ENCODE assay signal across 29 mouse cellular contexts in the genomic region with DNA sequence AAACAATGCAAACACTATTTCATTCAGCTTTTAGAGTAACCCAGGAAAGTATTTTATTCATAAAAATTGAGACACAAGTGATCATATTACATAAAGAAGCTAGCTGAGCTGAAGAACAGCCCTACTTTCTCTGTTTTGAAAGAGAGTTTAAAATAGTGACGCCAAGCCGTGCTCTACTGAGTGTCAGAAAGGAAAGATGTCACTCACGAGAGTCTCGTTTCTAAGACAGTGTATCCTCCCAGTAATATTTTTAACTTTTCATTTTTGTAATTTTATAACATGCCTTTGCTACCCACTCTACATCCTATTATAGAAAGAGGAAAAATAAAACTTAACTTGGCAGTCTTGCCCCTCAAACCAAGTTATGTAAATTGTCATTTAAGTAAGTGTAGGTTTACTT.
"Had no signal": no experiment of that assay in that cellular context is flagged by ENCODE, and none has a peak within 500 bp of the region (broad histone marks: within the 10 kb centered on the region; RNA-seq: fewer than 3 reads in every experiment).

No protein-coding gene starts in this region.

- H3K9me3 ChIP-seq: embryonic facial prominence, embryonic 10.5 days; embryonic facial prominence, embryonic 12.5 days; embryonic facial prominence, embryonic 13.5 days; embryonic facial prominence, embryonic 15.5 days; forebrain, embryonic 10.5 days; forebrain, embryonic 12.5 days; forebrain, embryonic 13.5 days; forebrain, embryonic 15.5 days; heart, embryonic 10.5 days had no signal

- H3K9ac ChIP-seq: embryonic facial prominence, embryonic 12.5 days; embryonic facial prominence, embryonic 13.5 days; embryonic facial prominence, embryonic 15.5 days; forebrain, embryonic 12.5 days; forebrain, embryonic 13.5 days; forebrain, embryonic 15.5 days; forebrain, postnatal 0 days had no signal

- H3K4me3 ChIP-seq: embryonic facial prominence, embryonic 10.5 days; embryonic facial prominence, embryonic 12.5 days; embryonic facial prominence, embryonic 13.5 days; embryonic facial prominence, embryonic 15.5 days; erythroblast, embryonic 14.5 days; forebrain, embryonic 10.5 days; forebrain, embryonic 12.5 days; forebrain, embryonic 13.5 days; forebrain, embryonic 15.5 days; gastrocnemius, adult 2 months; heart, adult 2 months; heart, embryonic 10.5 days had no signal

- H3K4me2 ChIP-seq: embryonic facial prominence, embryonic 12.5 days; embryonic facial prominence, embryonic 13.5 days; embryonic facial prominence, embryonic 15.5 days; forebrain, embryonic 12.5 days; forebrain, embryonic 13.5 days; forebrain, embryonic 15.5 days had no signal

- ATAC-seq: forebrain, embryonic 13.5 days; forebrain, embryonic 14.5 days; forebrain, embryonic 15.5 days; forebrain, embryonic 16.5 days; forebrain, postnatal 0 days had no signal

- DNase-seq: cerebellum, adult 8-10 months; cerebellum, adult 9-10 months; cerebellum, adult 9-11 months; cerebellum, postnatal 10 days; cerebellum, postnatal 14 days; cerebellum, postnatal 25 days; cerebellum, postnatal 36 days; embryo, embryonic 11 days; forebrain, postnatal 0 days; gastrocnemius, adult 2 months; gastrocnemius, postnatal 10 days; gastrocnemius, postnatal 14 days; gastrocnemius, postnatal 25 days; gastrocnemius, postnatal 36 days; heart, adult 11 months; heart, adult 18-20 months; heart, adult 2 months had no signal

- H3K36me3 ChIP-seq: embryonic facial prominence, embryonic 10.5 days; embryonic facial prominence, embryonic 12.5 days; embryonic facial prominence, embryonic 13.5 days; embryonic facial prominence, embryonic 15.5 days; forebrain, embryonic 10.5 days; forebrain, embryonic 12.5 days; forebrain, embryonic 15.5 days; heart, embryonic 10.5 days had no signal

- H3K27ac ChIP-seq: embryonic facial prominence, embryonic 10.5 days; embryonic facial prominence, embryonic 12.5 days; embryonic facial prominence, embryonic 13.5 days; embryonic facial prominence, embryonic 15.5 days; forebrain, embryonic 10.5 days; forebrain, embryonic 12.5 days; forebrain, embryonic 13.5 days; forebrain, embryonic 15.5 days; gastrocnemius, adult 2 months; heart, adult 2 months; heart, embryonic 10.5 days had no signal

- H3K27me3 ChIP-seq: embryonic facial prominence, embryonic 12.5 days; embryonic facial prominence, embryonic 13.5 days; embryonic facial prominence, embryonic 15.5 days; forebrain, embryonic 12.5 days; forebrain, embryonic 13.5 days; forebrain, embryonic 15.5 days had no signal

- H3K4me1 ChIP-seq: embryonic facial prominence, embryonic 10.5 days; embryonic facial prominence, embryonic 12.5 days; embryonic facial prominence, embryonic 13.5 days; embryonic facial prominence, embryonic 15.5 days; forebrain, embryonic 10.5 days; forebrain, embryonic 12.5 days; forebrain, embryonic 13.5 days; forebrain, embryonic 15.5 days; heart, embryonic 10.5 days had no signal
